In the genomic region with DNA sequence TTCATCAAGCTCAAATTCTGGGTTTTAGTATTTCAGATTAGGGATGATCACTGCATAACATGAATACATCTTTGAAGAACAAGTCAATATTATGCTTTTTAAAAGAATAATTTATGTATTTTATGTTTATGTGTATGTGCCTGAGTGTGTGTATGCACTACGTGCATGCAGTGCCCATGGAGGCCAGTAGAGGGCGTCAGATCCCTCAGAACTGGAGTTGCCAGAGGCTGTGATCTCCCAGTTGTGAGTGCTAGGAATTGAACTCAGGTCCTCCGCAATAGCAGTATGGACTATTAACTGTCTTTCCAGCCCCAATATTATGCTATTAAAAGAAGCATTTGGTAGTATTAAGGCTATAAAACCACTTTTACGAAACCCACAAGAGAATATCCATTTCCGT, we compare ENCODE assay signal across 30 mouse cellular contexts. TPM values are rescaled to one million over a fixed set of nuclear protein-coding genes. Genes with fewer than 3 reads are reported as not detected.
DNase-seq lines count a peak whose midpoint lies in the region; ATAC-seq and TF ChIP-seq lines count a peak whose summit lies in the region.
"Had no signal": no experiment of that assay in that cellular context is flagged by ENCODE, and none has a peak within 500 bp of the region (broad histone marks: within the 10 kb centered on the region; RNA-seq: fewer than 3 reads in every experiment).

No protein-coding gene starts in this region.

- no peak for TF ChIP-seq POLR2A in liver, adult 2 months (IDR thresholded peaks at IDR 0.05; ENCODE audit: extremely low read depth, insufficient read depth, low read length)
- TF ChIP-seq POLR2A in CH12.LX (IDR thresholded peaks at IDR 0.05; ENCODE audit: low read depth, low read length): no peak

- H3K4me1 ChIP-seq in liver, adult 2 months (ENCODE audit: control insufficient read depth, insufficient read depth, low read length): no peaks in the 10 kb centered on the region
- H3K4me1 ChIP-seq in CH12.LX (ENCODE audit: control insufficient read depth in 1 of 2, insufficient read depth in 2 of 2): peaks cover 0 to 7% of the 10 kb centered on the region in 2 experiments; a peak in 2 of 4 replicates

- dilution Hi-C loops in CH12.LX (cut with MboI; ENCODE audit: extremely low pct_ligation_motif_present, extremely low pct_unique_long_range_greater_than_20kb, low sequenced_read_pairs): no loop called here

- H3K36me3 ChIP-seq in liver, adult 2 months (ENCODE audit: control insufficient read depth, insufficient read depth, low read length): no peaks in the 10 kb centered on the region
- no peaks in the 10 kb centered on the region for H3K36me3 ChIP-seq in CH12.LX (replicated peaks in 1 of 2; ENCODE audit: control insufficient read depth in 1 of 2, insufficient read depth in 1 of 2, low read length in 1 of 2)
- H3K36me3 ChIP-seq: heart, embryonic 13.5 days; limb, embryonic 10.5 days; liver, embryonic 15.5 days had no signal

- no peak for ATAC-seq in monocyte, adult 5-6 weeks (replicated peaks; ENCODE audit: insufficient number of reproducible peaks, low FRiP score, low TSS enrichment, poor library complexity, severe bottlenecking)
- ATAC-seq: CD4-positive, CD25-positive, alpha-beta regulatory T cell, adult 4 months; hindbrain, embryonic 16.5 days had no signal

- no peaks in the 10 kb centered on the region for H3K27me3 ChIP-seq in liver, adult 2 months (ENCODE audit: control insufficient read depth, insufficient read depth, low read length)
- peaks cover 2% of the 10 kb centered on the region for H3K27me3 ChIP-seq in CH12.LX (replicated peaks)

- peak; percentile 21; the same call in 1 of the 2 replicates for TF ChIP-seq CTCF in gastrocnemius, adult 2 months (IDR thresholded peaks at IDR 0.05)
- peak; percentile 15; the same call in 1 of the 2 replicates for TF ChIP-seq CTCF in liver, adult 2 months (IDR thresholded peaks at IDR 0.05; ENCODE audit: low read depth, low read length)
- 0 out of 4 replicates have a peak, but pooled peaks have one; percentile 12 to 20 for TF ChIP-seq CTCF in CH12.LX (conservative IDR thresholded peaks at IDR 0.05 in 1 of 2, IDR thresholded peaks at IDR 0.05 in 1 of 2; ENCODE audit: low read depth in 2 of 2, low read length in 2 of 2)

- in situ Hi-C loops in CH12.LX (cut with MboI; ENCODE audit: low pct_ligation_motif_present, low pct_unique_long_range_greater_than_20kb, low sequenced_read_pairs): no loop called here

- H3K79me2 ChIP-seq in liver, adult 2 months (ENCODE audit: control insufficient read depth, insufficient read depth, low read length): no peaks in the 10 kb centered on the region
- no peaks in the 10 kb centered on the region for H3K79me2 ChIP-seq in CH12.LX (replicated peaks; ENCODE audit: control insufficient read depth, extremely low read depth, insufficient read depth, poor library complexity, severe bottlenecking)

- H3K9ac ChIP-seq in liver, adult 2 months (ENCODE audit: low read depth, low read length): no peak overlapping the region
- H3K9ac ChIP-seq in CH12.LX (ENCODE audit: insufficient read depth, low read depth): no peak overlapping the region
- H3K9ac ChIP-seq: heart, embryonic 13.5 days; liver, embryonic 15.5 days had no signal

- no peak overlapping the region for H3K27ac ChIP-seq in gastrocnemius, adult 2 months
- H3K27ac ChIP-seq in liver, adult 2 months (replicated peaks; ENCODE audit: insufficient read depth, low read depth, low read length): no peak overlapping the region
- no peak overlapping the region for H3K27ac ChIP-seq in CH12.LX (ENCODE audit: insufficient read depth, low read depth)
- H3K27ac ChIP-seq: heart, embryonic 13.5 days; limb, embryonic 10.5 days; liver, embryonic 15.5 days had no signal

- TF ChIP-seq RAD21 in CH12.LX (IDR thresholded peaks at IDR 0.05; ENCODE audit: low read depth, low read length): no peak

- intact Hi-C loops in gastrocnemius, adult 2 months (cut with DNase I): no loop called here

- no peak for TF ChIP-seq EP300 in CH12.LX (IDR thresholded peaks at IDR 0.05; ENCODE audit: low read length)

- no peak overlapping the region for H3K4me3 ChIP-seq in gastrocnemius, adult 2 months
- no peak overlapping the region for H3K4me3 ChIP-seq in liver, adult 2 months (ENCODE audit: insufficient read depth, low read depth, low read length)
- no peak overlapping the region for H3K4me3 ChIP-seq in CH12.LX (replicated peaks in 1 of 3; ENCODE audit: low read depth in 2 of 3, low read length in 2 of 3, poor library complexity in 1 of 3)
- H3K4me3 ChIP-seq: heart, embryonic 13.5 days; limb, embryonic 10.5 days; liver, embryonic 15.5 days; megakaryocyte, embryonic 14.5 days had no signal

- DNase-seq in gastrocnemius, adult 2 months: no peak
- DNase-seq in gastrocnemius, adult 8-10 months (ENCODE audit: low spot score in 2 of 2): no peak
- no peak for DNase-seq in liver, adult 2 months (ENCODE audit: extremely low read depth, low read depth, low spot score)
- DNase-seq in liver (no peak), CH12.LX (ENCODE audit: extremely low read depth) (no peak), ZHBTc4 (ENCODE audit: low read depth, low spot score) (peak; percentile 60)
- DNase-seq in thymus, adult 18-20 months: no peak
- DNase-seq: adrenal gland, postnatal 10 days; cerebellum, adult 11 months; cerebellum, postnatal 25 days; embryo, embryonic 11 days; heart, postnatal 4 days; kidney, adult 18-20 months; kidney, postnatal 14 days; lung, postnatal 10 days; retina, postnatal 1 day; right cerebral cortex, postnatal 4 days; thymus, postnatal 4 days had no signal

- H3K4me2 ChIP-seq in CH12.LX (ENCODE audit: insufficient read depth, low read depth, poor library complexity, severe bottlenecking): no peak overlapping the region
- H3K4me2 ChIP-seq: heart, embryonic 13.5 days; liver, embryonic 15.5 days had no signal

- no peaks in the 10 kb centered on the region for H3K9me3 ChIP-seq in CH12.LX (replicated peaks; ENCODE audit: low read length)
- H3K9me3 ChIP-seq: limb, embryonic 10.5 days; liver, embryonic 15.5 days had no signal

- WGBS in liver, adult 2 months: 88% methylated on average over 5 of the region's 5 CpGs

TF ChIP-seq in CH12.LX, 34 proteins besides CTCF, POLR2A, EP300 and RAD21:
- TF ChIP-seq USF1 (IDR thresholded peaks at IDR 0.05; ENCODE audit: low read depth, low read length): no peak
- no peak for TF ChIP-seq SIN3A (IDR thresholded peaks at IDR 0.05; ENCODE audit: low read length)
- TF ChIP-seq NELFE (IDR thresholded peaks at IDR 0.05; ENCODE audit: low read depth, low read length): no peak
- TF ChIP-seq HCFC1 (IDR thresholded peaks at IDR 0.05; ENCODE audit: low read depth, low read length): no peak
- TF ChIP-seq MXI1 (IDR thresholded peaks at IDR 0.05; ENCODE audit: low read depth, low read length): no peak
- TF ChIP-seq GABPA (IDR thresholded peaks at IDR 0.05; ENCODE audit: insufficient replicate concordance, low read depth, low read length): no peak
- no peak for TF ChIP-seq MYC (IDR thresholded peaks at IDR 0.05; ENCODE audit: low read depth, low read length)
- TF ChIP-seq E2F4 (IDR thresholded peaks at IDR 0.05; ENCODE audit: insufficient replicate concordance, low read depth, low read length): no peak
- no peak for TF ChIP-seq RCOR1 (conservative IDR thresholded peaks at IDR 0.05; ENCODE audit: low read depth, low read length)
- no peak for TF ChIP-seq TCF12 (IDR thresholded peaks at IDR 0.05; ENCODE audit: low read depth, low read length)
- TF ChIP-seq KAT2A (IDR thresholded peaks at IDR 0.05; ENCODE audit: insufficient replicate concordance, low read length): no peak
- no peak for TF ChIP-seq IRF4 (IDR thresholded peaks at IDR 0.05; ENCODE audit: low read depth, low read length)
- TF ChIP-seq MAFK (IDR thresholded peaks at IDR 0.05; ENCODE audit: insufficient replicate concordance, low read length): no peak
- TF ChIP-seq ZKSCAN1 (IDR thresholded peaks at IDR 0.05; ENCODE audit: borderline replicate concordance, low read depth, low read length): no peak

RNA-seq across cellular contexts. Expression of a gene that starts 5.4 kb away (rescaled TPM):
- not detected for total RNA-seq in gastrocnemius, adult 2 months (2021)
- not detected for total RNA-seq in gastrocnemius, adult 8-10 months (2022)
- 106 and 128 TPM in 2 replicates for total RNA-seq in liver, adult 2 months (2014; rRNA removed)
- 154 and 217 TPM in 2 replicates for polyA plus RNA-seq in liver, adult 2 months (2012; rRNA removed)
- total RNA-seq in CH12.LX (2012; rRNA removed) (not detected in 2 replicates), CH12.LX (2014; rRNA removed) (not detected in 2 replicates)
- polyA plus RNA-seq in CH12.LX (2012; ENCODE audit: insufficient read length, low read depth): not detected in 2 replicates
- total RNA-seq in monocyte, adult 5-6 weeks (2017): not detected in 3 replicates
- total RNA-seq: gastrocnemius, adult 18-20 months; granulocyte monocyte progenitor cell, adult 5-6 weeks; heart, postnatal 4 days; left cerebral cortex, adult 18-20 months had no signal
- polyA plus RNA-seq: CD4-positive, CD25-positive, alpha-beta regulatory T cell, adult 4 months; embryonic facial prominence, embryonic 14.5 days; heart, embryonic 13.5 days; hindbrain, embryonic 16.5 days; limb, embryonic 10.5 days; neural tube, embryonic 11.5 days had no signal

RNA-seq across cellular contexts. Expression of a gene that starts 20.6 kb away (rescaled TPM):
- total RNA-seq in gastrocnemius, adult 2 months (2021): not detected
- total RNA-seq in gastrocnemius, adult 8-10 months (2022): not detected
- total RNA-seq in liver, adult 2 months (2014; rRNA removed): not detected in 2 replicates
- 0.04 TPM in 1 of 2 replicates, not detected in the other for polyA plus RNA-seq in liver, adult 2 months (2012; rRNA removed)
- not detected in 2 replicates for total RNA-seq in CH12.LX (2012; rRNA removed)
- not detected in 2 replicates for total RNA-seq in CH12.LX (2014; rRNA removed)
- polyA plus RNA-seq in CH12.LX (2012; ENCODE audit: insufficient read length, low read depth): not detected in 2 replicates
- total RNA-seq in monocyte, adult 5-6 weeks (2017): not detected in 3 replicates
- total RNA-seq: adrenal gland, postnatal 10 days; gastrocnemius, adult 18-20 months; granulocyte monocyte progenitor cell, adult 5-6 weeks; heart, postnatal 4 days; left cerebral cortex, adult 18-20 months had no signal
- polyA plus RNA-seq: CD4-positive, CD25-positive, alpha-beta regulatory T cell, adult 4 months; embryonic facial prominence, embryonic 14.5 days; heart, embryonic 13.5 days; hindbrain, embryonic 16.5 days; liver, embryonic 15.5 days; neural tube, embryonic 11.5 days had no signal

RNA-seq across cellular contexts. Expression of a gene that starts 57.9 kb away (rescaled TPM):
- total RNA-seq in gastrocnemius, adult 2 months (2021): not detected
- total RNA-seq in gastrocnemius, adult 8-10 months (2022): not detected
- not detected in 2 replicates for total RNA-seq in liver, adult 2 months (2014; rRNA removed)
- not detected in 2 replicates for polyA plus RNA-seq in liver, adult 2 months (2012; rRNA removed)
- total RNA-seq in CH12.LX (2012; rRNA removed): not detected in 2 replicates
- not detected in 2 replicates for total RNA-seq in CH12.LX (2014; rRNA removed)
- polyA plus RNA-seq in CH12.LX (2012; ENCODE audit: insufficient read length, low read depth): not detected in 2 replicates
- total RNA-seq in monocyte, adult 5-6 weeks (2017): not detected in 3 replicates
- total RNA-seq: adrenal gland, postnatal 10 days; gastrocnemius, adult 18-20 months; granulocyte monocyte progenitor cell, adult 5-6 weeks; heart, postnatal 4 days; left cerebral cortex, adult 18-20 months had no signal
- polyA plus RNA-seq: CD4-positive, CD25-positive, alpha-beta regulatory T cell, adult 4 months; embryonic facial prominence, embryonic 14.5 days; heart, embryonic 13.5 days; hindbrain, embryonic 16.5 days; limb, embryonic 10.5 days; liver, embryonic 15.5 days; neural tube, embryonic 11.5 days had no signal

Comparison
In these comparisons a context has a peak if more than half of its experiments do, and no peak if none do; other contexts are left out.
1. RNA of a gene that starts 5.4 kb away (total RNA-seq): 106 to 128 TPM in liver, adult 2 months; not detected in gastrocnemius, adult 2 months, not detected in gastrocnemius, adult 8-10 months, not detected in CH12.LX and not detected in monocyte, adult 5-6 weeks; every median in the first group is over 100 times any median in the second.
2. Peak in every context shown above with its lines, with median percentiles within 50 percentile points of each other: CTCF ChIP-seq.